Mouse (Mus musculus): ENCODE data around the gene Depdc7. TPM values are rescaled to one million over a fixed set of nuclear protein-coding genes. Genes with fewer than 3 reads are reported as not detected.

Gene Depdc7
- 19.8 TPM for polyA plus RNA-seq (2021)

GRCm38 (mm10) chr2:104742741-104743064 lies at the start of gene Depdc7:
Gene Depdc7 (minus strand): TSS chr2:104742878.
- no peaks in the 10 kb centered on the region for H3K27me3 ChIP-seq
- peak; percentile 91 for ATAC-seq
- in situ Hi-C loops (cut with MboI; ENCODE audit: low pct_unique_long_range_greater_than_20kb): no loop called here
- ChIA-PET CTCF (interaction anchor here (1.9 kb wide), 1 partner anchor 57 kb away, joined by 6 read pairs; no protein-coding TSS in a partner anchor), POLR2A (no interaction called here)
- TF ChIP-seq CTCF (IDR thresholded peaks at IDR 0.05): no peak
- DNase-seq (ENCODE audit: low read depth, low spot score): peak; percentile 42

- peak; percentile 47 for TF ChIP-seq CTCF (IDR thresholded peaks at IDR 0.05)
- in situ Hi-C loops (cut with MboI; ENCODE audit: low pct_unique_long_range_greater_than_20kb): no loop called here
- H3K27me3 ChIP-seq: no peaks in the 10 kb centered on the region
- ChIA-PET CTCF (interaction anchor here (0.6 to 1.4 kb wide), 2 partner anchors 15 to 17 kb away, joined by 3 to 4 read pairs; no protein-coding TSS in a partner anchor), POLR2A (no interaction called here)
- ATAC-seq: no peak
- no peak for DNase-seq (ENCODE audit: low read depth, low spot score)
Measured at GRCm38 (mm10) chr2:104774763-104775162, 32.1 kb upstream of the Depdc7 start.

GRCm38 (mm10) chr2:104768697-104769096 lies 26.0 kb upstream of the Depdc7 start:
- no peaks in the 10 kb centered on the region for H3K27me3 ChIP-seq
- ATAC-seq: no peak
- CTCF ChIA-PET: no interaction called here
- POLR2A ChIA-PET: no interaction called here
- DNase-seq (ENCODE audit: low read depth, low spot score): no peak
- TF ChIP-seq CTCF (IDR thresholded peaks at IDR 0.05): no peak
- in situ Hi-C loops (cut with MboI; ENCODE audit: low pct_unique_long_range_greater_than_20kb): no loop called here

GRCm38 (mm10) chr2:104764018-104764417 lies 21.3 kb upstream of the Depdc7 start:
- DNase-seq (ENCODE audit: low read depth, low spot score): no peak
- no peak for ATAC-seq
- no peaks in the 10 kb centered on the region for H3K27me3 ChIP-seq
- ChIA-PET POLR2A (no interaction called here), CTCF (no interaction called here)
- in situ Hi-C loops (cut with MboI; ENCODE audit: low pct_unique_long_range_greater_than_20kb): no loop called here
- TF ChIP-seq CTCF (IDR thresholded peaks at IDR 0.05): no peak

GRCm38 (mm10) chr2:104763134-104763703 lies 20.5 kb upstream of the Depdc7 start:
- in situ Hi-C loops (cut with MboI; ENCODE audit: low pct_unique_long_range_greater_than_20kb): no loop called here
- no peaks in the 10 kb centered on the region for H3K27me3 ChIP-seq
- ChIA-PET CTCF (interaction anchor here (0.8 to 1.0 kb wide), 2 partner anchors 10 to 109 kb away, joined by 3 read pairs; no protein-coding TSS in a partner anchor), POLR2A (interaction anchor here (1.0 kb wide), 1 partner anchor 79 kb away, joined by 3 read pairs; no protein-coding TSS in a partner anchor)
- ATAC-seq: no peak
- DNase-seq (ENCODE audit: low read depth, low spot score): no peak
- TF ChIP-seq CTCF (IDR thresholded peaks at IDR 0.05): no peak

- CTCF ChIA-PET: interaction anchor here (0.8 to 2.1 kb wide), 4 partner anchors 14 to 66 kb away, joined by 3 to 13 read pairs (median 4); no protein-coding TSS in a partner anchor
- in situ Hi-C loops (cut with MboI; ENCODE audit: low pct_unique_long_range_greater_than_20kb): loop anchor here (5.0 kb wide), 1 partner anchor 68 kb away; no protein-coding TSS in a partner anchor
- DNase-seq (ENCODE audit: low read depth, low spot score) (no peak), ATAC-seq (no peak)
- no peaks in the 10 kb centered on the region for H3K27me3 ChIP-seq
- POLR2A ChIA-PET: no interaction called here
- TF ChIP-seq CTCF (IDR thresholded peaks at IDR 0.05): peak; percentile 73
Measured at GRCm38 (mm10) chr2:104750611-104751010, 7.9 kb upstream of the Depdc7 start.

- in situ Hi-C loops (cut with MboI; ENCODE audit: low pct_unique_long_range_greater_than_20kb): no loop called here
- ATAC-seq: no peak
- no peak for TF ChIP-seq CTCF (IDR thresholded peaks at IDR 0.05)
Measured at GRCm38 (mm10) chr2:104748652-104749183, 6.0 kb upstream of the Depdc7 start.

GRCm38 (mm10) chr2:104746251-104746650 lies 3.6 kb upstream of the Depdc7 start:
- TF ChIP-seq CTCF (IDR thresholded peaks at IDR 0.05): no peak
- ATAC-seq (no peak), DNase-seq (ENCODE audit: low read depth, low spot score) (no peak)
- POLR2A ChIA-PET: no interaction called here
- in situ Hi-C loops (cut with MboI; ENCODE audit: low pct_unique_long_range_greater_than_20kb): no loop called here
- H3K27me3 ChIP-seq: no peaks in the 10 kb centered on the region
- CTCF ChIA-PET: interaction anchor here (0.7 to 2.7 kb wide), 3 partner anchors 9 to 61 kb away, joined by 3 to 18 read pairs (median 3); no protein-coding TSS in a partner anchor

More at GRCm38 (mm10) chr2:104748652-104749183, 6.0 kb upstream of the Depdc7 start:
- no peaks in the 10 kb centered on the region for H3K27me3 ChIP-seq
- ChIA-PET CTCF (interaction anchor here (1.0 to 2.1 kb wide), 2 partner anchors 63 to 64 kb away, joined by 3 to 13 read pairs; no protein-coding TSS in a partner anchor), POLR2A (no interaction called here)
- DNase-seq (ENCODE audit: low read depth, low spot score): no peak

- H3K27me3 ChIP-seq: no peaks in the 10 kb centered on the region
- ATAC-seq (no peak), DNase-seq (ENCODE audit: low read depth, low spot score) (no peak)
- TF ChIP-seq CTCF (IDR thresholded peaks at IDR 0.05): no peak
- CTCF ChIA-PET: interaction anchor here (2.7 kb wide), 1 partner anchor 59 kb away, joined by 18 read pairs; no protein-coding TSS in a partner anchor
- POLR2A ChIA-PET: no interaction called here
- in situ Hi-C loops (cut with MboI; ENCODE audit: low pct_unique_long_range_greater_than_20kb): no loop called here
Measured at GRCm38 (mm10) chr2:104743971-104744370, 1.3 kb upstream of the Depdc7 start.

- POLR2A ChIA-PET: no interaction called here
- DNase-seq (ENCODE audit: low read depth, low spot score) (no peak), ATAC-seq (peak; percentile 4)
- CTCF ChIA-PET: no interaction called here
- in situ Hi-C loops (cut with MboI; ENCODE audit: low pct_unique_long_range_greater_than_20kb): no loop called here
- no peak for TF ChIP-seq CTCF (IDR thresholded peaks at IDR 0.05)
- H3K27me3 ChIP-seq: no peaks in the 10 kb centered on the region
Measured at GRCm38 (mm10) chr2:104743160-104743559, 482 bp upstream of the Depdc7 start.

Data from Patski (cell line).